Mouse (Mus musculus) R1 (cell line): ENCODE data around the gene Trim45.
A peak's percentile ranks its signal among the peaks of the same experiment; 100 is the strongest.

ENCODE experiments used
- DNase-seq: peaks from one replicate; pipeline ENCODE4 v3.0.0-alpha.2; 2018; ENCODE audit warnings: low read depth, low spot score

The Trim45 gene

GRCm38 (mm10) chr3:100931332-100932076 lies 9.5 kb downstream of the Trim45 start:
- no peak for DNase-seq

- peak; percentile 93 for DNase-seq
Measured at GRCm38 (mm10) chr3:100932077-100932944, 10.3 kb downstream of the Trim45 start.

- no peak for DNase-seq
Measured at GRCm38 (mm10) chr3:100935521-100935920, 13.5 kb downstream of the Trim45 start.

- DNase-seq, result no peak
Measured at GRCm38 (mm10) chr3:100936201-100936600, 14.2 kb downstream of the Trim45 start.

- no peak for DNase-seq
Measured at GRCm38 (mm10) chr3:100938211-100938610, 16.2 kb downstream of the Trim45 start.

- no peak for DNase-seq
Measured at GRCm38 (mm10) chr3:100940496-100941037, 18.6 kb downstream of the Trim45 start.

GRCm38 (mm10) chr3:100947286-100947685 lies 25.3 kb downstream of the Trim45 start:
- no peak for DNase-seq

- no peak for DNase-seq
Measured at GRCm38 (mm10) chr3:100951531-100951930, 29.5 kb downstream of the Trim45 start.

GRCm38 (mm10) chr3:100954616-100955015 lies 32.6 kb downstream of the Trim45 start:
- DNase-seq, result peak; percentile 31

- no peak for DNase-seq
Measured at GRCm38 (mm10) chr3:100961007-100961406, 39.0 kb downstream of the Trim45 start.

- DNase-seq, result no peak
Measured at GRCm38 (mm10) chr3:100961501-100961900, 39.5 kb downstream of the Trim45 start.

- peak; percentile 51 for DNase-seq
Measured at GRCm38 (mm10) chr3:100963849-100964542, 42.0 kb downstream of the Trim45 start.

GRCm38 (mm10) chr3:100969176-100969917 lies 47.3 kb downstream of the Trim45 start, which contains the start of gene Ttf2:
Gene Ttf2, minus strand, starts transcription at chr3:100969663.
- DNase-seq, result peak; percentile 98

- DNase-seq, result peak; percentile 57
Measured at GRCm38 (mm10) chr3:100973906-100974305, 51.9 kb downstream of the Trim45 start.

GRCm38 (mm10) chr3:100979290-100979689 lies 57.3 kb downstream of the Trim45 start:
- DNase-seq, result no peak
